Mouse (Mus musculus) left cerebral cortex, adult 2 months (tissue): Measurements from ENCODE around the gene Dusp2. TPM values are rescaled to one million over a fixed set of nuclear protein-coding genes. Genes with fewer than 3 reads are reported as not detected.

Source experiments
- DNase-seq, 2 experiments: peaks; one replicate each; pipeline ENCODE4 v3.0.0; 2021 to 2022; ENCODE audit warnings: low spot score in 2 of 2, mixed read lengths in 1 of 2; ENCODE audit errors: extremely low spot score in 1 of 2
- H3K27ac ChIP-seq: fragments of 200-600 bp; 2 replicates; pipeline ENCODE4 v1.8.1; 2022
- H3K4me3 ChIP-seq: fragments of 200-600 bp; 2 replicates; pipeline ENCODE4 v1.8.1; 2022
- CTCF ChIP-seq: fragments of 200-600 bp; IDR thresholded peaks from 2 replicates; pipeline ENCODE4 v1.8.1; 2022; ENCODE audit warnings: antibody characterized with exemption, mild to moderate bottlenecking, moderate library complexity
- intact Hi-C: fragments of 180-260 bp; cut with DNase I; formaldehyde crosslinking; loops from one replicate; pipeline ENCODE4 v1.15.1; 2025
- total RNA-seq, 2 experiments: library from RNA; stranded (reverse); gene quantifications; 2 replicates each; pipeline ENCODE4 v1.2.3; 2021

The Dusp2 gene
- total RNA-seq, 2 experiments from 2014 or later, result 2.4 to 3.5 TPM

GRCm38 (mm10) chr2:127370561-127371483, 34.9 kb downstream of the Dusp2 start:
- no peak for DNase-seq
- Histone ChIP-seq H3K4me3 (no peak overlapping the region), H3K27ac (no peak overlapping the region)
- intact Hi-C loops, result no loop called here
- no peak for TF ChIP-seq CTCF

DNA sequence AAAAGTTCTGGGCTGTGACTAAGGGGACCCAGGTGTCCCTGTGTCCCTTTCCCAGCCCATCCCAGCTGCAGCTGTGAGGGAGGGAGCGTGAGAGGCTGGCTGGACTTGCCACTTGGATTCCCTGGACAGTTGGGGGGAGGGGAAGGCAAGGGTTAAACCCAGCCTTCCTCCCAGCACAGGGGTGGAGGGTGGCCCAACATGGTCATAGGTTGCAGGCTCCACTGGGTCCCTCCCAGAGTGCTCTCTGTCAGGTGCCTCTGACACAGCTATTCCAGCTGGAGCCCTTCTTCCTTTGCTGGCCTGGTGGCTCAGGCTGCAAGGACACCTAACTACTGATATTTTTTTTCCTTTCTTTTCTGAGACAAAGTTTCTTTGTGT, 35.5 kb downstream of the Dusp2 start:
- TF ChIP-seq CTCF, result no peak
- intact Hi-C loops, result no loop called here
- no peak overlapping the region for H3K27ac ChIP-seq
- DNase-seq, result no peak
- H3K4me3 ChIP-seq, result no peak overlapping the region

DNA sequence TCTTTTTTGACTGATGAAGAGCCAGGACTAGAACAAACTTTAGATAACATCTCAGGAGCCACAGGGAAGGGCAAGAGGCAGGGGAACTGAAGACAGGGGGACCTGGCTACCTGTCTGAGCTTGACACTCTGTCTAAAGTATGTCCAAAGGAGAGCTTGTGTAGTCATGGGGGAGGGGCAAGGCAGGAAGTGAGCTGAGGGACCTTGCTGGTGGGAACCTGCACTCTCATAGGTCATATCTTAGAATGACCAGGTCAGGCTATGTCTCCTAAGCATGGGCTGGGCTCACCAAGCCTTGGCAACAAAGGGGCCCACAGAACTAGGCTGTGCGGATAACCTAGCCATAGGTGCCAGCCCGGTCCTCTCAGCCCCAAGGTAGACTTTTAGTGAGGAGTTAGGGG, 36.1 kb downstream of the Dusp2 start:
- intact Hi-C loops, result no loop called here
- no peak overlapping the region for H3K27ac ChIP-seq
- TF ChIP-seq CTCF, result no peak
- no peak overlapping the region for H3K4me3 ChIP-seq
- DNase-seq, result no peak

GRCm38 (mm10) chr2:127374131-127374530, 38.2 kb downstream of the Dusp2 start:
- Histone ChIP-seq H3K4me3 (no peak overlapping the region), H3K27ac (no peak overlapping the region)
- intact Hi-C loops, result no loop called here
- DNase-seq, result no peak
- no peak for TF ChIP-seq CTCF

- no peak overlapping the region for H3K4me3 ChIP-seq
- no peak for TF ChIP-seq CTCF
- intact Hi-C loops, result no loop called here
- H3K27ac ChIP-seq, result no peak overlapping the region
- no peak for DNase-seq
These were observed 39.1 kb downstream of the Dusp2 start for GRCm38 (mm10) chr2:127375087-127375486.

DNA sequence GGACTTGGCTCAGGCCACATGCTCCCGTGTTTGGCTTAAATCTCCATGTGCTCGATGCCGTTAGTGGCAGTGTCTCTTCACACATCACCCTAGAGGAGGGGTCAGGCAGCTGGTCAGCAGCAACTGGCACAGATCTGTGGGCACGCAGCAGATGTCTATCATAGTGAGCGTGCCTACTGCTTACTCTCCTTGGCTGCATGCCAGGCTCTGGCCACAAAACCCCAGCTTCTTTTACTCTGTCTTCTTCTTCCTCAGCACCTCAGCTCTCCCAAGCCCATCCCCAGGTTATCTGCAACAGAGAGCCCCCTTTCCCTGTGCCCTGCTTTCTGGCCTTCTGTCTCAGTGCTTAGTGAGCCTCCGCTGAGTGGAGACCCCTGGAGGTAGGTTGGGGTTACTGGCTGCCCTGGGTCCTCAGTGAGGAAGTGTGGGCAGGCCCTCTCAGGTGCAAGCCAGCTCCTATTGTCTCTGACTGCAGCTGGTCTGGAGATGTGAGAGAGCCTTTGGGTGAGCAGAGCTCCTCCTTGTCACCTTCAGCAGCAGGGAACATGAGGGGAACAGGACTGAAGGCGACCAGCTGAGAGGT, 39.9 kb downstream of the Dusp2 start:
- intact Hi-C loops, result no loop called here
- peak; percentile 33 for TF ChIP-seq CTCF
- no peak overlapping the region for H3K4me3 ChIP-seq
- no peak overlapping the region for H3K27ac ChIP-seq
- DNase-seq, result no peak

GRCm38 (mm10) chr2:127376423-127377051, 40.6 kb downstream of the Dusp2 start:
- intact Hi-C loops, result no loop called here
- Histone ChIP-seq H3K4me3 (no peak overlapping the region), H3K27ac (no peak overlapping the region)
- no peak for TF ChIP-seq CTCF
- no peak for DNase-seq

DNA sequence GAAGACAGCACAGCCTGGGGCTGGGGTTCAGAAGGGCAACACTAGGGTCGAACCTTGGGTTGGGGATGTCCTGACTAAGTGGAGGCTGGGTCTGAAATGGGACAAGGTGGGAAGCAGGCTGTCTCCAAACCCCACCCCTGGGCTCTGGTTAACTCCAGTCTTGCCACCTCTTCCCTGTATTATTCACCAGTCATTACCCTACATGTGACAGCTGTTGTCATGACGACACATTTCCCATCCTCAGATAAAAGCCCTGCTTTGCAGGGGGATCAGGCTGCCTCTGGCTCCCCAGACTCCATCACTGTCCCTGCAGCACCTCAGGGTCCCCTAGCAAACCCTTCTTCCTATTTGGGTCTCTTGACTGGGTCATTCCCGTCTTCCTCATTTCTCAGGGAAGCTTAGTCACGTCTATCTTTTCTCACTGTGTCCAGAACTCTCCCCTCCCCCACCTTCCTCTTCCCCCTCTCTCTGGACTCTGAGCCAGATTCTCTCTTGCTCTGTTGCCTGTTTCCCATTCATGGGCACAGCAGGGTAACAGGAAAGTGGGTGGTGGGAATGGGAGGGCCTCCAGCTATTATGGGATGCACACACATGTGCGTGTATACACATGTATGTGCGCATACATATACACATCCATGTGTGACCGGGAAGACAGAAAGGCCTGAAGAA, 42.1 kb downstream of the Dusp2 start:
- TF ChIP-seq CTCF, result no peak

DNA sequence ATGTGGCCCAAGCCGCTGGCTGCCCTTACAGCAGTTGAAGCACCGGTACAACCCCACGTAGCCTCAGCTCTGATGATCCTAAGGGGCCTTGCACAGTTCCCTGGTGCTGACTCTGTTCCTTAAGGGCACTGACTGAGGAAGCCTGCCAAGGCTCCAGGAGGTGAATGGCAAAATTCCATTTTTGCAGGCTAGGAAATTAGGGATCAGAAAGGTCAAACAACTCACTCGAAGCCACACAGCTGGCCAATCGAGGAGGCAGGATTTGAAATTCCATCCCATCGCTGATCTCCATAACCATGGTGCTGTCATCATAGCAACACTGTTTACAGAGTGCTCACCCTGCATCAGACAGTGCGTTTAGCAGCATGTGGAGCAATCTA, 42.6 kb downstream of the Dusp2 start:
- Histone ChIP-seq H3K27ac (no peak overlapping the region), H3K4me3 (no peak overlapping the region)
- no peak for TF ChIP-seq CTCF
- no peak for DNase-seq
- intact Hi-C loops, result no loop called here

More for the DNA sequence above, 42.1 kb downstream of the Dusp2 start:
- intact Hi-C loops, result no loop called here
- no peak overlapping the region for H3K4me3 ChIP-seq
- DNase-seq, result no peak
- no peak overlapping the region for H3K27ac ChIP-seq

DNA sequence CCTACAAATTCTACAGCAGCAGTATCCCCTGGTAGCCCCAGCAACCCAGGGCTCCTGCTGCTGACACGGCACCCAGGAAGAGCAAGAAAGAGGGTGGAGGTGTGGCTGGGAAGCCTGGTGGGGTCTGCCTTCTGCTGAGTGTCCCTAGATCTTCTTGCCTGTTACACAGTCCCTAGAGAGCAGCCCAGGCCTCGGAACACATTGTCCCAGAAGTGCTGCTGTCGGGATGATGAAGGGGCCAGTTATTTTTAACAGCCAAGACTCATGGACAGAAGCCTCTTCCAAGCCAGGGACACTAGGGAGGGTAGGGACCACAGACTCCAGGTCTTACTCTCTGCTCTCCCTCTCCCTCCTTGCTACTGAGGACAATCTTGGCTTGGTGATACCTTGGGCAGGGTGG, 43.3 kb downstream of the Dusp2 start:
- no peak for TF ChIP-seq CTCF
- Histone ChIP-seq H3K4me3 (no peak overlapping the region), H3K27ac (no peak overlapping the region)
- intact Hi-C loops, result no loop called here
- DNase-seq, result no peak

DNA sequence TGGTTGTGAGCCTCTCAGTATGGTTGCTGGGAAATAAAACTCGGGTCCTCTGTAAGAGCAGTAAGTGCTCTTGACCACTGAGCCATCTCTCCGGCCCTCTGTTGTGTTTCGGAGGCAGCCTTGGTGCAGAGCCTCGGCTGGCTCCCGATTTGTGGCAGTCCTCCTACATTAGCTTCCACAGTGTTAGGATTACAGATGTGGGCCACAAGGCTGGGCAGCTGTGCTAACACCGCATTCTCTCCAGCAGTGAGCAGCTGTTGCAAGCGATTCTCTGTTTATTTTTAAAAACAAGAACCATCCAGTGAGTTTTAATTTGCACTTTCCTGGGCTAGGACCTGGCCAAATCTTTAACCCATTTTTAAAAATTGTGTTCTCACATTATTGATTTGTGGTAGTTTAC, 47.9 kb downstream of the Dusp2 start:
- intact Hi-C loops, result no loop called here
- Histone ChIP-seq H3K27ac (no peak overlapping the region), H3K4me3 (no peak overlapping the region)
- no peak for DNase-seq
- no peak for TF ChIP-seq CTCF

DNA sequence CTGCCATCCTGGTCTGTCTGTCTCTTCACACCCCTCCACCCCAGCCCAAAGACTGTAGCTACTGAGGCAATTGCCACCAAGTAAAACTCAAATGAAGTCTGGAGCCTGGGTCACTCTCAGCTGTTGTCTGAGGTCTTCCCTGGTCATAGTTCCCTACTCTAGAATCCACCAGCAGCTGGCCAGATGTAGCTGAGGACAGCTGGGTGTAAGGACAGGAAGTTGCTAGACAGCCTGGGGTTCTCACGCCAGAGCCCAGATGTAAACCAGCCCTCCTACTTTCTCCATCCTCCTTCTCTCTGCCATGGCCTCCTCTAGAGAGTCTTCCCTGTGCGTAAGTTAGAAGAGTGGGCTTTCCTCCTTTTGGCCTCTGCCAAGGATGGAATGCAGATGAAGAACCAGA, 51.6 kb downstream of the Dusp2 start:
- intact Hi-C loops, result no loop called here
- no peak overlapping the region for H3K27ac ChIP-seq
- DNase-seq, result no peak
- no peak overlapping the region for H3K4me3 ChIP-seq
- no peak for TF ChIP-seq CTCF

Other genes with a start within 250 kb of the Dusp2 start
- 1 to 10 TPM; 1.1 to 1.6 TPM for gene Ncaph, start 202.2 kb upstream of the Dusp2 start, total RNA-seq
- 1 to 10 TPM; 2.6 to 2.9 TPM for gene Itpripl1, start 192.7 kb upstream of the Dusp2 start, total RNA-seq
- gene 1810024B03Rik, start 127.9 kb upstream of the Dusp2 start, total RNA-seq, result under 1 TPM; 0.66 to 0.94 TPM
- 10 to 100 TPM; 87.1 to 94.9 TPM for gene Snrnp200, start 127.8 kb upstream of the Dusp2 start, total RNA-seq
- 10 to 100 TPM; 72.6 to 75.7 TPM for gene Ciao1, start 88.3 kb upstream of the Dusp2 start, total RNA-seq
- gene Tmem127, start 88.3 kb upstream of the Dusp2 start, total RNA-seq, result 10 to 100 TPM; 75.5 to 76.9 TPM
- gene Stard7, start 65.9 kb upstream of the Dusp2 start, total RNA-seq, result 100 to 1,000 TPM in 1 of 2 experiments, 10 to 100 TPM in 1; 98.6 to 114 TPM
- not detected for gene Astl, start 2.5 kb downstream of the Dusp2 start, total RNA-seq
- under 1 TPM; 0.32 to 0.54 TPM for gene Adra2b, start 27.0 kb downstream of the Dusp2 start, total RNA-seq
- gene Gpat2, start 89.0 kb downstream of the Dusp2 start, total RNA-seq, result under 1 TPM; 0.29 to 0.37 TPM
- gene Fahd2a, start 108.4 kb downstream of the Dusp2 start, total RNA-seq, result 10 to 100 TPM; 15.9 to 20.5 TPM
- 100 to 1,000 TPM; 114 to 126 TPM for gene Kcnip3, start 185.9 kb downstream of the Dusp2 start, total RNA-seq
- 1 to 10 TPM in 1 of 2 experiments, under 1 TPM in 1; 0.16 to 1.2 TPM for gene Prom2, start 205.3 kb downstream of the Dusp2 start, total RNA-seq